Mouse (Mus musculus) cortical plate, adult 2 months (tissue): ENCODE measurements around the gene Gm28374.

ENCODE experiments used
- CTCF ChIP-seq: fragments of 200-500 bp; IDR thresholded peaks from 2 replicates; pipeline ENCODE4 v1.5.1; 2011; ENCODE audit warnings: mild to moderate bottlenecking, control low read depth, low read length; ENCODE audit not compliant: insufficient read depth; ENCODE audit errors: extremely low read depth
- POLR2A ChIP-seq: fragments of 200-500 bp; IDR thresholded peaks from 2 replicates; pipeline ENCODE4 v1.6.1; 2011; ENCODE audit warnings: mild to moderate bottlenecking, low read length, control low read depth; ENCODE audit not compliant: insufficient read depth; ENCODE audit errors: extremely low read depth

- TF ChIP-seq CTCF (no peak), POLR2A (no peak)
These were observed 41.3 kb upstream of the Gm28374 start for GRCm38 (mm10) chr19:6123330-6123729.
